Mouse (Mus musculus) CH12.LX (cell line): Measurements from ENCODE around the gene Srsf10. TPM values are rescaled to one million over a fixed set of nuclear protein-coding genes. Genes with fewer than 3 reads are reported as not detected.
A peak's percentile ranks its signal among the peaks of the same experiment; 100 is the strongest.

ENCODE experiments used
- DNase-seq: peaks from one replicate; pipeline ENCODE4 v3.0.0-alpha.2; 2013; ENCODE audit errors: extremely low read depth
- H3K27ac ChIP-seq: 2 replicates; pipeline ENCODE4 v1.5.1; 2012; ENCODE audit warnings: low read depth, mild to moderate bottlenecking, control low read depth, moderate library complexity; ENCODE audit not compliant: insufficient read depth
- H3K27me3 ChIP-seq: replicated peaks from 2 replicates; pipeline ENCODE3; 2012; ENCODE audit warnings: inconsistent platforms
- H3K36me3 ChIP-seq, 2 experiments: replicated peaks in 1 of 2; 2 replicates each; pipeline versions ENCODE3 to v1.6.1; 2012; ENCODE audit warnings: inconsistent platforms in 1 of 2, low read length in 1 of 2, mild to moderate bottlenecking in 1 of 2, mixed read lengths in 1 of 2, moderate library complexity in 1 of 2; ENCODE audit not compliant: control insufficient read depth in 1 of 2, insufficient read depth in 1 of 2
- H3K4me1 ChIP-seq, 2 experiments: 2 replicates each; pipeline ENCODE4 v1.6.1; 2012; ENCODE audit warnings: inconsistent platforms in 1 of 2, moderate library complexity in 1 of 2; ENCODE audit not compliant: insufficient read depth in 2 of 2, control insufficient read depth in 1 of 2
- H3K4me2 ChIP-seq: 2 replicates; pipeline ENCODE4 v1.6.1; 2012; ENCODE audit warnings: low read depth, mild to moderate bottlenecking, control low read depth; ENCODE audit not compliant: poor library complexity, insufficient read depth, severe bottlenecking
- H3K4me3 ChIP-seq, 3 experiments: fragments of 150-350 bp in 1 of 3; sonication (generic) in 1 of 3; replicated peaks in 1 of 3; 2 replicates each; pipeline versions ENCODE3 to v1.5.1; 2011 to 2012; ENCODE audit warnings: low read depth in 2 of 3, low read length in 2 of 3, mild to moderate bottlenecking in 2 of 3, moderate library complexity in 2 of 3, control low read depth in 1 of 3, improper control_type of control experiment in 1 of 3, inconsistent platforms in 1 of 3, mixed read lengths in 1 of 3; ENCODE audit not compliant: poor library complexity in 1 of 3
- H3K79me2 ChIP-seq: replicated peaks from 2 replicates; pipeline ENCODE4 v1.6.1; 2012; ENCODE audit warnings: mild to moderate bottlenecking, moderate library complexity; ENCODE audit not compliant: control insufficient read depth, poor library complexity, insufficient read depth, severe bottlenecking; ENCODE audit errors: extremely low read depth
- H3K9ac ChIP-seq: 2 replicates; pipeline ENCODE4 v1.6.1; 2012; ENCODE audit warnings: low read depth, mild to moderate bottlenecking, control low read depth, moderate library complexity; ENCODE audit not compliant: insufficient read depth
- H3K9me3 ChIP-seq: replicated peaks from 2 replicates; pipeline ENCODE3; 2012; ENCODE audit warnings: low read length, inconsistent platforms, mixed read lengths
- BHLHE40 ChIP-seq: IDR thresholded peaks from 2 replicates; pipeline ENCODE4 v1.6.1; 2011; ENCODE audit warnings: mild to moderate bottlenecking, low read depth, low read length, improper control_type of control experiment
- CHD2 ChIP-seq: IDR thresholded peaks from 2 replicates; pipeline ENCODE4 v1.6.1; 2011; ENCODE audit warnings: low read length, improper control_type of control experiment
- ELF1 ChIP-seq: IDR thresholded peaks from 2 replicates; pipeline ENCODE4 v1.6.1; 2014; ENCODE audit warnings: low read depth, mild to moderate bottlenecking, inconsistent platforms, low read length, improper control_type of control experiment
- HCFC1 ChIP-seq: IDR thresholded peaks from 2 replicates; pipeline ENCODE4 v1.6.1; 2012; ENCODE audit warnings: low read depth, mild to moderate bottlenecking, inconsistent platforms, low read length, improper control_type of control experiment
- JUN ChIP-seq: IDR thresholded peaks from 2 replicates; pipeline ENCODE4 v1.6.1; 2011; ENCODE audit warnings: low read depth, mild to moderate bottlenecking, low read length, improper control_type of control experiment, moderate library complexity; ENCODE audit not compliant: insufficient read depth
- MAFK ChIP-seq: IDR thresholded peaks from 2 replicates; pipeline ENCODE4 v1.6.1; 2011; ENCODE audit warnings: low read length, improper control_type of control experiment; ENCODE audit not compliant: insufficient replicate concordance
- MAX ChIP-seq: IDR thresholded peaks from 2 replicates; pipeline ENCODE4 v1.6.1; 2011; ENCODE audit warnings: low read length, improper control_type of control experiment
- MAZ ChIP-seq: IDR thresholded peaks from 2 replicates; pipeline ENCODE4 v1.6.1; 2012; ENCODE audit warnings: low read depth, mild to moderate bottlenecking, inconsistent platforms, low read length, improper control_type of control experiment, moderate library complexity
- MEF2A ChIP-seq: IDR thresholded peaks from 2 replicates; pipeline ENCODE4 v1.6.1; 2014; ENCODE audit warnings: low read depth, mild to moderate bottlenecking, inconsistent platforms, low read length, improper control_type of control experiment, borderline replicate concordance
- MXI1 ChIP-seq: IDR thresholded peaks from 2 replicates; pipeline ENCODE4 v1.6.1; 2011; ENCODE audit warnings: mild to moderate bottlenecking, low read depth, low read length, improper control_type of control experiment
- NELFE ChIP-seq: IDR thresholded peaks from 2 replicates; pipeline ENCODE4 v1.6.1; 2011; ENCODE audit warnings: low read depth, low read length, improper control_type of control experiment
- NRF1 ChIP-seq: IDR thresholded peaks from 2 replicates; pipeline ENCODE4 v1.6.1; 2014; ENCODE audit warnings: low read depth, mild to moderate bottlenecking, inconsistent platforms, low read length, improper control_type of control experiment, moderate library complexity
- PAX5 ChIP-seq: IDR thresholded peaks from 2 replicates; pipeline ENCODE4 v1.6.1; 2012; ENCODE audit warnings: low read length, inconsistent platforms, mixed read lengths
- POLR2A ChIP-seq: IDR thresholded peaks from 2 replicates; pipeline ENCODE4 v1.6.1; 2011; ENCODE audit warnings: low read depth, mild to moderate bottlenecking, improper control_type of control experiment, low read length
- POLR2AphosphoS2 ChIP-seq: IDR thresholded peaks from 2 replicates; pipeline ENCODE4 v1.6.1; 2011; ENCODE audit warnings: low read depth, low read length, improper control_type of control experiment
- SIN3A ChIP-seq: IDR thresholded peaks from 2 replicates; pipeline ENCODE4 v1.6.1; 2012; ENCODE audit warnings: low read length, improper control_type of control experiment, inconsistent platforms
- TBP ChIP-seq: conservative IDR thresholded peaks from 2 replicates; pipeline ENCODE4 v1.6.1; 2011; ENCODE audit warnings: low read depth, low read length, improper control_type of control experiment
- TCF12 ChIP-seq: IDR thresholded peaks from 2 replicates; pipeline ENCODE4 v1.6.1; 2014; ENCODE audit warnings: low read depth, mild to moderate bottlenecking, inconsistent platforms, low read length, improper control_type of control experiment
- UBTF ChIP-seq: IDR thresholded peaks from 2 replicates; pipeline ENCODE4 v1.6.1; 2012; ENCODE audit warnings: low read depth, mild to moderate bottlenecking, inconsistent platforms, low read length, improper control_type of control experiment, moderate library complexity
- USF1 ChIP-seq: IDR thresholded peaks from 2 replicates; pipeline ENCODE4 v1.6.1; 2014; ENCODE audit warnings: low read depth, mild to moderate bottlenecking, inconsistent platforms, low read length, improper control_type of control experiment
- ZMIZ1 ChIP-seq: IDR thresholded peaks from 2 replicates; pipeline ENCODE4 v1.6.1; 2012; ENCODE audit warnings: low read depth, mild to moderate bottlenecking, inconsistent platforms, low read length, improper control_type of control experiment
- dilution Hi-C: fragments of 300-500 bp; cut with MboI; formaldehyde crosslinking; loops from 2 replicates; pipeline ENCODE4 v1.14.3; 2020; ENCODE audit warnings: low sequenced_read_pairs; ENCODE audit not compliant: extremely low pct_unique_long_range_greater_than_20kb, extremely low pct_ligation_motif_present
- in situ Hi-C: fragments of 300-500 bp; cut with MboI; formaldehyde crosslinking; loops from 3 replicates; pipeline ENCODE4 v1.14.3; 2019; ENCODE audit warnings: low sequenced_read_pairs, low pct_ligation_motif_present, low pct_unique_long_range_greater_than_20kb, mixed read lengths
- polyA plus RNA-seq: library from polyadenylated mRNA; unstranded; fragments of >175 nt; gene quantifications from 2 replicates; pipeline ENCODE4 v1.2.1, GENCODE M21; 2012; ENCODE audit warnings: low read depth; ENCODE audit not compliant: insufficient read length
- total RNA-seq, 2 experiments: library from RNA; depleted of rRNA; stranded (reverse); fragments of 300-350 nt in 1 of 2; fragments of >200 nt in 1 of 2; gene quantifications; 2 replicates each; pipeline ENCODE4 v1.2.3; 2012 to 2014

The Srsf10 gene
- total and polyA plus RNA-seq, 3 experiments: 85.7 to 291 (median 179) TPM

DNA sequence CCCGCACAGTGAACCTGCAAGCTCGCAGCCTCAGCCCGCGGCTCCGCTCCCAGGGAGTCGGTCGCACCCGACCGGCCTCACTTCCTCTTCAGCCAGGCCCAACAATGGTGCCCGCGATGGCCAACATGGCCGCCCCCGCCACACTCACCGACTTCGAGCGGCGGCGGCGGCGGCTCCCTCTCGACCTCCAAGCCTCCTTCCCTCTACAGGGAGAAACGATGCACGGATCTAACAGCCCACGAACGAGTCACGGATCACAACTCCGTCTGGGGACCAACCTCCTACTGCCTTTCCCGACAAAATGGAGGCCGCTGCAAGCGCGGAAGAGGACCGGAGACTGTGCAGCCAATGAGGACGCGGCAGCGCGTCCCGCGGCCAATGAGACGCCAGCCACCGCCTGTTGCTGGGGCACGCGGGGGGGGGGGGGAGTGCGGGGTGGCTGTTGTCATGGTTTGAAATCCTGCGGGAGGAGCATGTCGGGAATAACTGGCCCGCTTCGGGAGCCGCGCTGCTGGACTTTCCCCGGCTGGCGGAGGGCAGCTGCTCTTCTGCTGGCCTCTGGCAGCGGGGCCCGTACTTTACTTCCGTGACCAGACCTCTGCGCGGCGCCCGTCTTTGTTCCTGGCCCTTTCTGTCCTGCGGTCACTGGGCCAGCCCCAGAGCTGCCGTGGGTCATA, 18.1 kb downstream of the Srsf10 start, which contains the start of gene Pnrc2:
TSS of gene Pnrc2 (minus strand) at position 325 of the 677 bp plus-strand sequence.
- H3K9me3 ChIP-seq: no peaks in the 10 kb centered on the region
- DNase-seq: peak; percentile 88
- peak within 1 kb of the TSS; percentile 92 for H3K27ac ChIP-seq
- peaks cover 12 to 67% of the 10 kb centered on the region in 2 experiments for H3K4me1 ChIP-seq
- H3K79me2 ChIP-seq: peaks cover 29% of the 10 kb centered on the region
- peaks cover 10 to 25% of the 10 kb centered on the region in 2 experiments for H3K36me3 ChIP-seq
- dilution Hi-C loops: no loop called here
- no peak for TF ChIP-seq JUN
- TF ChIP-seq HCFC1: peak; percentile 62
- 0 out of 2 replicates have a peak, but pooled peaks have one; percentile 17 for TF ChIP-seq MEF2A
- TF ChIP-seq MXI1: peak; percentile 51
- TF ChIP-seq PAX5: no peak
- peak; percentile 66; the same call in 1 of the 2 replicates for TF ChIP-seq NRF1
- TF ChIP-seq NELFE: peak; percentile 72; the same call in 1 of the 2 replicates
- 0 out of 2 replicates have a peak, but pooled peaks have one; percentile 11 for TF ChIP-seq MAZ
- TF ChIP-seq MAFK: no peak
- no peak; the same call in 1 of the 2 replicates for TF ChIP-seq MAX
- TF ChIP-seq ZMIZ1: peak; percentile 84; the same call in 1 of the 2 replicates
- TF ChIP-seq ELF1: peak; percentile 76
- peak; percentile 24; the same call in 1 of the 2 replicates for TF ChIP-seq SIN3A
- peak; percentile 44; the same call in 1 of the 2 replicates for TF ChIP-seq BHLHE40
- peak; percentile 56; the same call in 1 of the 2 replicates for TF ChIP-seq TCF12
- peak; percentile 76 for TF ChIP-seq POLR2A
- TF ChIP-seq CHD2: peak; percentile 72
- 0 out of 2 replicates have a peak, but pooled peaks have one; percentile 1 for TF ChIP-seq USF1
- TF ChIP-seq POLR2AphosphoS2: peak; percentile 49; the same call in 1 of the 2 replicates
- peak; percentile 58 for TF ChIP-seq UBTF
- 0 out of 2 replicates have a peak, but pooled peaks have one; percentile 54 for TF ChIP-seq TBP
- TF ChIP-seq, all 38 proteins: peak for 17
- Histone ChIP-seq H3K9ac (peak within 1 kb of the TSS; percentile 79), H3K27me3 (no peaks in the 10 kb centered on the region), H3K4me3 (peak within 1 kb of the TSS; percentile 65 to 77 (median 76)), H3K4me2 (peak within 1 kb of the TSS; percentile 81)
- in situ Hi-C loops: no loop called here
